Mouse (Mus musculus) ES-E14 (cell line): ENCODE measurements at regions not wholly inside any gene's neighbourhood (a gene's known extent, or its start where the extent isn't known, plus 50 kb on each side); places are given as distances from the start of the nearest gene placed in this dataset.

Source experiments
- DNase-seq: peaks from one replicate; pipeline ENCODE4 v3.0.0-alpha.2; 2013; ENCODE audit warnings: low read depth, low spot score
- H3K27ac ChIP-seq: 2 replicates; pipeline ENCODE4 v1.5.1; 2012; ENCODE audit warnings: low read depth, mild to moderate bottlenecking, low read length, moderate library complexity, mixed read lengths; ENCODE audit not compliant: poor library complexity, insufficient read depth, severe bottlenecking
- H3K36me3 ChIP-seq: 2 replicates; pipeline ENCODE4 v1.6.1; 2012; ENCODE audit warnings: mild to moderate bottlenecking, low read length, moderate library complexity, mixed read lengths; ENCODE audit not compliant: control insufficient read depth, poor library complexity, insufficient read depth, severe bottlenecking
- H3K4me1 ChIP-seq, 2 experiments: fragments of 150-350 bp in 1 of 2; sonication (generic) in 1 of 2; 2 replicates each; pipeline ENCODE4 v1.6.1; 2012; ENCODE audit warnings: low read length in 2 of 2, mild to moderate bottlenecking in 1 of 2, mixed read lengths in 1 of 2; ENCODE audit not compliant: control insufficient read depth in 2 of 2, insufficient read depth in 2 of 2, poor library complexity in 1 of 2
- H3K4me3 ChIP-seq, 2 experiments: fragments of 150-350 bp in 1 of 2; sonication (generic) in 1 of 2; 2 replicates each; pipeline ENCODE4 v1.5.1; 2012; ENCODE audit warnings: low read length in 2 of 2, low read depth in 1 of 2, mild to moderate bottlenecking in 1 of 2, mixed read lengths in 1 of 2; ENCODE audit not compliant: insufficient read depth in 1 of 2, poor library complexity in 1 of 2, severe bottlenecking in 1 of 2
- H3K9ac ChIP-seq: 2 replicates; pipeline ENCODE4 v1.6.1; 2012; ENCODE audit warnings: low read depth, mild to moderate bottlenecking, low read length, mixed read lengths; ENCODE audit not compliant: poor library complexity, insufficient read depth, severe bottlenecking
- H3K9me3 ChIP-seq: fragments of 150-350 bp; sonication (generic); 2 replicates; pipeline ENCODE4 v1.6.1; 2012; ENCODE audit warnings: low read depth, mild to moderate bottlenecking, low read length; ENCODE audit not compliant: control insufficient read depth, insufficient read depth
- CHD2 ChIP-seq: IDR thresholded peaks from 2 replicates; pipeline ENCODE4 v1.6.1; 2014; ENCODE audit warnings: mild to moderate bottlenecking, low read depth, low read length, inconsistent platforms
- HCFC1 ChIP-seq: IDR thresholded peaks from 2 replicates; pipeline ENCODE4 v1.6.1; 2012; ENCODE audit warnings: low read length, inconsistent platforms, borderline replicate concordance; ENCODE audit not compliant: insufficient read depth
- MAFK ChIP-seq: IDR thresholded peaks from 2 replicates; pipeline ENCODE4 v1.6.1; 2014; ENCODE audit warnings: mild to moderate bottlenecking, low read depth, low read length, inconsistent platforms; ENCODE audit not compliant: insufficient read depth
- ZC3H11A ChIP-seq: IDR thresholded peaks from 2 replicates; pipeline ENCODE4 v1.6.1; 2012; ENCODE audit warnings: low read depth, mild to moderate bottlenecking, inconsistent platforms, low read length, borderline replicate concordance
- ZNF384 ChIP-seq: IDR thresholded peaks from 2 replicates; pipeline ENCODE4 v1.6.1; 2012; ENCODE audit warnings: low read depth, low read length, inconsistent platforms
- in situ Hi-C, 2 experiments: fragments of 600-800 bp; cut with MboI; formaldehyde crosslinking; loops; one replicate each; pipeline ENCODE4 v1.15.1; 2025; ENCODE audit warnings: low sequenced_read_pairs in 2 of 2, inconsistent platforms in 1 of 2; ENCODE audit not compliant: unreplicated experiment in 2 of 2

GRCm38 (mm10) chr8:101298571-101298970 lies 1486.9 kb downstream of the Cdh11 start:
- Histone ChIP-seq H3K27ac (no peak overlapping the region), H3K4me1 (no peaks in the 10 kb centered on the region), H3K4me3 (no peak overlapping the region), H3K9me3 (no peaks in the 10 kb centered on the region), H3K36me3 (no peaks in the 10 kb centered on the region), H3K9ac (no peak overlapping the region)
- TF ChIP-seq MAFK (no peak), HCFC1 (no peak), ZNF384 (no peak), CHD2 (no peak), ZC3H11A (no peak)
- in situ Hi-C loops: no loop called here
- DNase-seq: no peak

- Histone ChIP-seq H3K27ac (no peak overlapping the region), H3K9me3 (no peaks in the 10 kb centered on the region), H3K4me3 (no peak overlapping the region), H3K36me3 (no peaks in the 10 kb centered on the region), H3K9ac (no peak overlapping the region), H3K4me1 (no peaks in the 10 kb centered on the region)
- DNase-seq: no peak
- in situ Hi-C loops: no loop called here
- TF ChIP-seq CHD2: no peak
- no peak for TF ChIP-seq ZNF384
- TF ChIP-seq ZC3H11A: no peak
- no peak for TF ChIP-seq HCFC1
- TF ChIP-seq MAFK: no peak
These were observed 1495.4 kb downstream of the Cdh11 start for GRCm38 (mm10) chr8:101290031-101290430.

- Histone ChIP-seq H3K4me3 (no peak overlapping the region), H3K36me3 (no peaks in the 10 kb centered on the region), H3K27ac (no peak overlapping the region), H3K9me3 (no peaks in the 10 kb centered on the region), H3K4me1 (no peaks in the 10 kb centered on the region), H3K9ac (no peak overlapping the region)
- no peak for TF ChIP-seq MAFK
- no peak for TF ChIP-seq CHD2
- TF ChIP-seq ZNF384: no peak
- TF ChIP-seq ZC3H11A: no peak
- TF ChIP-seq HCFC1: no peak
- in situ Hi-C loops: no loop called here
- no peak for DNase-seq
These were observed 1542.8 kb downstream of the Cdh11 start for GRCm38 (mm10) chr8:101242632-101243031.

- no peaks in the 10 kb centered on the region for H3K9me3 ChIP-seq
- DNase-seq: no peak
- TF ChIP-seq ZNF384 (no peak), HCFC1 (no peak), CHD2 (no peak), MAFK (no peak), ZC3H11A (no peak)
- no peak overlapping the region for H3K27ac ChIP-seq
- no peak overlapping the region for H3K9ac ChIP-seq
- H3K36me3 ChIP-seq: no peaks in the 10 kb centered on the region
- no peaks in the 10 kb centered on the region for H3K4me1 ChIP-seq
- no peak overlapping the region for H3K4me3 ChIP-seq
- in situ Hi-C loops: no loop called here
These were observed 1543.6 kb downstream of the Cdh11 start for GRCm38 (mm10) chr8:101241854-101242253.

- in situ Hi-C loops: no loop called here
- H3K9ac ChIP-seq: no peak overlapping the region
- H3K4me1 ChIP-seq: no peaks in the 10 kb centered on the region
- no peak overlapping the region for H3K4me3 ChIP-seq
- H3K36me3 ChIP-seq: no peaks in the 10 kb centered on the region
- TF ChIP-seq ZC3H11A (no peak), CHD2 (no peak), HCFC1 (no peak), ZNF384 (no peak), MAFK (no peak)
- no peaks in the 10 kb centered on the region for H3K9me3 ChIP-seq
- no peak for DNase-seq
- no peak overlapping the region for H3K27ac ChIP-seq
These were observed 1587.5 kb downstream of the Cdh11 start for GRCm38 (mm10) chr8:101197986-101198385.
